44 mouse cellular contexts compared by ENCODE assay signal in the genomic region with DNA sequence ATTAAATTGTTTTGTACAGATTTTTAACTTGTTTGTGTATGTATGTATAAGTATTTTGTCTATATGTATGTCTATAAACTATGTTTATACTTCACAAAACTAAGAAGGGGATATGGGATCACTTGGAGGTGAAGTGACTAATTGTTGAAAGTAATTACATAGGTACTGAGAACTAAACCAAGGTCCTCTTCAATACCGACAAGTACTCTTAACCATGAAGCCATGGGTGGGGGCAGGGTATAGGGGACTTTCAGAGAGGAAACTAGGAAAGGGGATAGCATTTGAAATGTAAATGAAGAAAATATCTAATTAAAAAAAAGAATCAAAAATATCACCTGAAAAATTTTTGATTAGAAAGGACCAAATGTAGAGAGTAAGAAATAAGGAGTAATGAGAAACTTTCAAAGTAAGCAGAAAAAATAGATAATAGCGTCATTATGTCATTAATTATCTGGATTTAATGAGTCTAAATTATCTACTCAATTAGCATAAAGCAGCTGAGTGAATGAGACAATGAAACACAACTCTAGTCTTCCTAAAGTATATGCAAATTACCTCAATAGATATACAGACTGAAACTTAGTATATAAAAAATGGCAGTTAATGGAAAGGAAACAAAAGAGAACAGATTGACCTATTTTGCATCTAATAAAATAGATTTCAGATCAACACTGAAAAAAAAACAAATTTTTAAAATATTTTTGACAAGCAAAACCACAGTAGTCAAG. TPM values are rescaled to one million over a fixed set of nuclear protein-coding genes. Genes with fewer than 3 reads are reported as not detected.
"Had no signal": no experiment of that assay in that cellular context is flagged by ENCODE, and none has a peak within 500 bp of the region (broad histone marks: within the 10 kb centered on the region; RNA-seq: fewer than 3 reads in every experiment).

No protein-coding gene starts in this region.

- H3K4me2 ChIP-seq: heart, embryonic 12.5 days; hindbrain, embryonic 12.5 days; hindbrain, embryonic 14.5 days; intestine, embryonic 15.5 days; limb, embryonic 13.5 days; limb, embryonic 15.5 days; liver, embryonic 12.5 days had no signal

- ATAC-seq: hindbrain, embryonic 16.5 days; inflammation-experienced regulatory T-cells, adult 6 months; intestine, embryonic 15.5 days; intestine, postnatal 0 days; liver, embryonic 12.5 days had no signal

- H3K4me3 ChIP-seq: gastrocnemius, adult 2 months; heart, embryonic 10.5 days; heart, embryonic 12.5 days; hindbrain, embryonic 10.5 days; hindbrain, embryonic 12.5 days; intestine, embryonic 15.5 days; limb, embryonic 13.5 days; limb, embryonic 15.5 days; liver, embryonic 12.5 days had no signal

- H3K27ac ChIP-seq: gastrocnemius, adult 2 months; heart, embryonic 10.5 days; hindbrain, embryonic 10.5 days; hindbrain, embryonic 12.5 days; hindbrain, embryonic 14.5 days; intestine, embryonic 15.5 days; limb, embryonic 13.5 days; limb, embryonic 15.5 days; liver, embryonic 12.5 days; liver, embryonic 14.5 days had no signal

- H3K36me3 ChIP-seq: heart, embryonic 10.5 days; heart, embryonic 12.5 days; hindbrain, embryonic 10.5 days; hindbrain, embryonic 12.5 days; intestine, embryonic 15.5 days; limb, embryonic 13.5 days; limb, embryonic 15.5 days; liver, embryonic 12.5 days had no signal

- DNase-seq: gastrocnemius, adult 2 months; gastrocnemius, postnatal 10 days; gastrocnemius, postnatal 25 days; heart, adult 18-20 months; heart, postnatal 10 days; heart, postnatal 4 days; kidney, adult 18-20 months; kidney, adult 8-10 months; kidney, postnatal 10 days; kidney, postnatal 36 days; layer of hippocampus, adult 9-11 months; layer of hippocampus, postnatal 36 days; left cerebral cortex, postnatal 4 days had no signal

- H3K9me3 ChIP-seq: heart, embryonic 10.5 days; hindbrain, embryonic 10.5 days; hindbrain, embryonic 12.5 days; intestine, embryonic 15.5 days; limb, embryonic 13.5 days; limb, embryonic 15.5 days; liver, embryonic 12.5 days had no signal

- H3K9ac ChIP-seq: heart, embryonic 12.5 days; hindbrain, embryonic 12.5 days; hindbrain, embryonic 14.5 days; intestine, embryonic 15.5 days; limb, embryonic 13.5 days; limb, embryonic 15.5 days; liver, embryonic 12.5 days; liver, embryonic 14.5 days had no signal

- H3K27me3 ChIP-seq: heart, embryonic 12.5 days; hindbrain, embryonic 12.5 days; intestine, embryonic 15.5 days; limb, embryonic 13.5 days; limb, embryonic 15.5 days; liver, embryonic 12.5 days had no signal

- H3K4me1 ChIP-seq: heart, embryonic 10.5 days; heart, embryonic 12.5 days; hindbrain, embryonic 10.5 days; hindbrain, embryonic 12.5 days; intestine, embryonic 15.5 days; limb, embryonic 13.5 days; limb, embryonic 15.5 days; liver, embryonic 12.5 days had no signal

RNA-seq across cellular contexts. Expression of a gene that starts 30.8 kb away (rescaled TPM):
- total RNA-seq: gastrocnemius, adult 2 months; gastrocnemius, postnatal 10 days; gastrocnemius, postnatal 25 days; gastrocnemius, postnatal 4 days; granulocyte monocyte progenitor cell, adult 5-6 weeks; heart, adult 18-20 months; heart, adult 8-10 months; heart, postnatal 10 days; heart, postnatal 25 days; heart, postnatal 4 days; layer of hippocampus, adult 18-20 months; layer of hippocampus, adult 8-10 months; layer of hippocampus, postnatal 14 days; layer of hippocampus, postnatal 36 days; left cerebral cortex, adult 18-20 months; left cerebral cortex, adult 8-10 months; left cerebral cortex, postnatal 10 days; left cerebral cortex, postnatal 25 days; left cerebral cortex, postnatal 4 days; liver, adult 2 months had no signal
- polyA plus RNA-seq: heart, embryonic 10.5 days; heart, embryonic 12.5 days; heart, embryonic 14.5 days; heart, embryonic 16.5 days; hindbrain, embryonic 10.5 days; hindbrain, embryonic 12.5 days; hindbrain, embryonic 14.5 days; hindbrain, embryonic 16.5 days; inflammation-experienced regulatory T-cells, adult 6 months; intestine, embryonic 15.5 days; intestine, postnatal 0 days; kidney, embryonic 14.5 days; kidney, embryonic 16.5 days; large intestine, adult 2 months; limb, embryonic 11.5 days; limb, embryonic 13.5 days; limb, embryonic 15.5 days; liver, adult 2 months; liver, embryonic 12.5 days; liver, embryonic 14.5 days had no signal

RNA-seq across cellular contexts. Expression of a gene that starts 47.0 kb away (rescaled TPM):
- total RNA-seq: gastrocnemius, adult 2 months; gastrocnemius, postnatal 10 days; gastrocnemius, postnatal 25 days; gastrocnemius, postnatal 4 days; granulocyte monocyte progenitor cell, adult 5-6 weeks; heart, adult 18-20 months; heart, adult 8-10 months; heart, postnatal 10 days; heart, postnatal 25 days; heart, postnatal 4 days; layer of hippocampus, adult 18-20 months; layer of hippocampus, adult 8-10 months; layer of hippocampus, postnatal 14 days; layer of hippocampus, postnatal 36 days; left cerebral cortex, adult 18-20 months; left cerebral cortex, adult 8-10 months; left cerebral cortex, postnatal 10 days; left cerebral cortex, postnatal 25 days; left cerebral cortex, postnatal 4 days; liver, adult 2 months had no signal
- polyA plus RNA-seq: heart, embryonic 10.5 days; heart, embryonic 12.5 days; heart, embryonic 14.5 days; heart, embryonic 16.5 days; hindbrain, embryonic 10.5 days; hindbrain, embryonic 12.5 days; hindbrain, embryonic 14.5 days; hindbrain, embryonic 16.5 days; inflammation-experienced regulatory T-cells, adult 6 months; intestine, embryonic 15.5 days; intestine, postnatal 0 days; kidney, embryonic 14.5 days; kidney, embryonic 16.5 days; large intestine, adult 2 months; limb, embryonic 11.5 days; limb, embryonic 13.5 days; limb, embryonic 15.5 days; liver, adult 2 months; liver, embryonic 12.5 days; liver, embryonic 14.5 days had no signal
